Mouse (Mus musculus): ENCODE data around the gene Bap1.

DNA sequence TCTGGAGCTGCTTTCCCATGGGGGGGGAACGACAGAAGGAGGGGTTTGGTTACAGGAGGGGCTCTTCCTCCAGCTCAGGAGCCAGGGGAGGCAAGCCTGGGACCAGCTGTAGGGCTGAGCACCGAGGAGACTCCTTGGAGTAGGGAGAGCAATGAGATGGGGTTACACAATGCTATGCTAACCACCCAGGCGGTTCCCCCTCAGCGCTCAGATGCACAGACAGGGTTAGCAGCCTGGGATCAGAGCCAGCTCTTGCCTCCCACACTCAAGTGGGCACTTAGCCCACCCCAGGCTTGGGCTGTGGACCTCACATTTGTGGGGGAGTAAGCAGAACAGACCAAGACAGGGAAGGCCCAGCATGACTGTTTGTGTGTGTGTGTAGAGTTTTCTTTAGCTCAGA is 24.3 kb upstream of the Bap1 start:
- TF ChIP-seq CTCF (IDR thresholded peaks at IDR 0.05; ENCODE audit: borderline replicate concordance, insufficient read depth, low read depth, low read length) (no peak), POLR2A (IDR thresholded peaks at IDR 0.05; ENCODE audit: borderline replicate concordance, insufficient read depth, low read length) (no peak)
